ENCODE assay signal across 17 mouse cellular contexts in the genomic region with DNA sequence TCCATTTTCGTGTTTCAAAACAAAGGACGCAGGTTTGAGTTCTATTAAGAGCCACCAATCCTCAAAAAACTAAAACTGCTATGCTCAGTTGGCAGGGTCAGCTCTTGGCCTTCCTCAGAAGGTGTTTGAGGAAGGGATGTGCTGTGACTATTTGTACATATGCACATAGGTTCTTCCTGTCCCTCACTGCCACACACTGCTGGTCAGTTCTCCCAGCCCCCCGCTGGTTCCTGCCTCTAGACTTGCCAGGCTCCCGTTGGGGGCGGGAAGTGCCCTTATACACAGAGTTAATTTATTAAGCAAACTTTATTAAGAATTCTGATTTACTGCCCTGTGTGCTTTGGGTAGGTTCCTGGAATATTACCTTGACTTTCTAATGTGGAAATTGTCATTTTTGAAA. TPM values are rescaled to one million over a fixed set of nuclear protein-coding genes. Genes with fewer than 3 reads are reported as not detected.
DNase-seq lines count a peak whose midpoint lies in the region; ATAC-seq and TF ChIP-seq lines count a peak whose summit lies in the region.
"Had no signal": no experiment of that assay in that cellular context is flagged by ENCODE, and none has a peak within 500 bp of the region (broad histone marks: within the 10 kb centered on the region; RNA-seq: fewer than 3 reads in every experiment).

No protein-coding gene starts in this region.

- DNase-seq in heart, adult 9 months (ENCODE audit: low spot score in 2 of 2), result no peak
- DNase-seq in lung, postnatal 25 days (ENCODE audit: low spot score), result no peak
- DNase-seq in frontal cortex, adult 2 months (ENCODE audit: extremely low spot score in 1 of 2, low spot score in 1 of 2), result no peak
- DNase-seq: cerebellum, adult 2 months; kidney, postnatal 25 days; layer of hippocampus, adult 9-11 months; lung, adult 2 months; thymus, postnatal 14 days had no signal

- peaks cover 12% of the 10 kb centered on the region for H3K27me3 ChIP-seq in heart, embryonic 14.5 days (ENCODE audit: control insufficient read depth, insufficient read depth, low read length)
- H3K27me3 ChIP-seq in lung, embryonic 16.5 days (ENCODE audit: control insufficient read depth, insufficient read depth, low read depth, low read length), result peaks cover 31% of the 10 kb centered on the region
- H3K27me3 ChIP-seq in limb, embryonic 13.5 days, result peaks cover 69% of the 10 kb centered on the region

- 29% methylated on average over 5 of the region's 5 CpGs for WGBS in heart, embryonic 14.5 days
- 2% methylated on average over 5 of the region's 5 CpGs for WGBS in lung, embryonic 16.5 days
- WGBS in limb, embryonic 13.5 days, result 4% methylated on average over 5 of the region's 5 CpGs

- TF ChIP-seq POLR2A in embryonic fibroblast, embryonic 13.5 days (IDR thresholded peaks at IDR 0.05; ENCODE audit: low read depth, low read length), result no peak

- no peaks in the 10 kb centered on the region for H3K9me3 ChIP-seq in heart, embryonic 14.5 days (ENCODE audit: control insufficient read depth, low read length)
- H3K9me3 ChIP-seq in lung, embryonic 16.5 days (ENCODE audit: control insufficient read depth, low read length), result no peaks in the 10 kb centered on the region
- no peaks in the 10 kb centered on the region for H3K9me3 ChIP-seq in limb, embryonic 13.5 days
- H3K9me3 ChIP-seq: forebrain, embryonic 13.5 days had no signal

- peaks cover 19 to 45% of the 10 kb centered on the region in 2 experiments for H3K4me1 ChIP-seq in heart, embryonic 14.5 days (ENCODE audit: control insufficient read depth in 2 of 2, insufficient read depth in 2 of 2, low read length in 2 of 2)
- H3K4me1 ChIP-seq in lung, embryonic 16.5 days (replicated peaks; ENCODE audit: control insufficient read depth, insufficient read depth, low read length), result peaks cover 16% of the 10 kb centered on the region
- no peaks in the 10 kb centered on the region for H3K4me1 ChIP-seq in embryonic fibroblast, embryonic 13.5 days (ENCODE audit: control insufficient read depth, insufficient read depth, low read length)
- H3K4me1 ChIP-seq in limb, embryonic 13.5 days, result peaks cover 72% of the 10 kb centered on the region

- H3K4me2 ChIP-seq in heart, embryonic 14.5 days (ENCODE audit: low read length), result peak overlapping the region; percentile 60
- H3K4me2 ChIP-seq in lung, embryonic 16.5 days (ENCODE audit: low read depth, low read length), result peak overlapping the region; percentile 61
- peak overlapping the region; percentile 76 for H3K4me2 ChIP-seq in limb, embryonic 13.5 days (replicated peaks)

- H3K36me3 ChIP-seq in heart, embryonic 14.5 days (ENCODE audit: control insufficient read depth, insufficient read depth, low read length), result peaks cover 62% of the 10 kb centered on the region
- no peaks in the 10 kb centered on the region; the same call in 1 of the 2 replicates for H3K36me3 ChIP-seq in lung, embryonic 16.5 days (ENCODE audit: control insufficient read depth, insufficient read depth, low read length)
- H3K36me3 ChIP-seq in limb, embryonic 13.5 days, result peaks cover 27% of the 10 kb centered on the region
- H3K36me3 ChIP-seq: G1E had no signal

- H3K27ac ChIP-seq in heart, embryonic 14.5 days (replicated peaks in 1 of 2; ENCODE audit: control insufficient read depth in 1 of 2, insufficient read depth in 1 of 2, low read depth in 2 of 2, low read length in 2 of 2), result peak overlapping the region in 1 of 2 experiments; percentile 43; a peak in 2 of 4 replicates
- H3K27ac ChIP-seq in lung, embryonic 16.5 days (ENCODE audit: low read length), result peak overlapping the region; percentile 26
- peak overlapping the region; percentile 60; the same call in 1 of the 2 replicates for H3K27ac ChIP-seq in embryonic fibroblast, embryonic 13.5 days (ENCODE audit: insufficient read depth, low read length)
- H3K27ac ChIP-seq in limb, embryonic 13.5 days, result peak overlapping the region; percentile 85
- H3K27ac ChIP-seq: forebrain, embryonic 13.5 days had no signal

- TF ChIP-seq CTCF in embryonic fibroblast, embryonic 13.5 days (IDR thresholded peaks at IDR 0.05; ENCODE audit: borderline replicate concordance, insufficient read depth, low read length), result no peak

- H3K4me3 ChIP-seq in heart, embryonic 14.5 days (ENCODE audit: control insufficient read depth in 1 of 2, insufficient read depth in 1 of 2, low read depth in 1 of 2, low read length in 2 of 2), result 0 out of 4 replicates have a peak overlapping the region, but pooled peaks of 1 of the 2 experiments have one; percentile 9
- H3K4me3 ChIP-seq in lung, embryonic 16.5 days (ENCODE audit: low read length), result peak overlapping the region; percentile 1; the same call in 1 of the 2 replicates
- H3K4me3 ChIP-seq in embryonic fibroblast, embryonic 13.5 days (ENCODE audit: insufficient read depth, low read length), result no peak overlapping the region
- H3K4me3 ChIP-seq in limb, embryonic 13.5 days, result peak overlapping the region; percentile 46

- H3K9ac ChIP-seq in heart, embryonic 14.5 days (ENCODE audit: low read length), result peak overlapping the region; percentile 57
- H3K9ac ChIP-seq in lung, embryonic 16.5 days (ENCODE audit: low read length), result peak overlapping the region; percentile 12; the same call in 1 of the 2 replicates
- peak overlapping the region; percentile 66 for H3K9ac ChIP-seq in limb, embryonic 13.5 days
- H3K9ac ChIP-seq: forebrain, embryonic 13.5 days had no signal

- ATAC-seq in heart, embryonic 14.5 days (ENCODE audit: insufficient number of reproducible peaks, insufficient read depth, low FRiP score, low read depth), result no peak
- ATAC-seq in lung, embryonic 16.5 days (ENCODE audit: low read depth), result no peak
- ATAC-seq in limb, embryonic 13.5 days (ENCODE audit: low FRiP score, low read depth), result no peak

RNA-seq across cellular contexts. Expression of a gene that starts 11.9 kb away (rescaled TPM):
- 33.1 and 39.2 TPM in 2 replicates for polyA plus RNA-seq in heart, embryonic 14.5 days (2014; fragmentation: Nextera tagmentation; extraction: Ambion mirVana)
- 53.0 and 58.7 TPM in 2 replicates for polyA plus RNA-seq in lung, embryonic 16.5 days (2015; fragmentation: Nextera tagmentation; extraction: Ambion mirVana)
- polyA plus RNA-seq in embryonic fibroblast, embryonic 13.5 days (2011; ENCODE audit: insufficient read length, low read depth, missing spikeins), result 5.5 and 9.3 TPM in 2 replicates
- polyA plus RNA-seq in limb, embryonic 13.5 days (2015; fragmentation: Nextera tagmentation; extraction: Ambion mirVana), result 34.8 and 51.5 TPM in 2 replicates
- polyA plus RNA-seq in frontal cortex, adult 2 months (2012; rRNA removed), result not detected in 2 replicates
- polyA plus RNA-seq: cerebellum, adult 2 months; cortical plate, adult 2 months; G1E; liver, adult 2 months; spleen, adult 2 months had no signal

Comparison
In these comparisons a context has a peak if more than half of its experiments do, and no peak if none do; other contexts are left out.
1. H3K9ac ChIP-seq: peak in every context shown above with its lines; median percentile 66 in limb, embryonic 13.5 days; 57 in heart, embryonic 14.5 days; 12 in lung, embryonic 16.5 days.